Mouse (Mus musculus): ENCODE measurements around the gene Wdhd1. TPM values are rescaled to one million over a fixed set of nuclear protein-coding genes. Genes with fewer than 3 reads are reported as not detected.
A peak's percentile ranks its signal among the peaks of the same experiment; 100 is the strongest.
"Not testable (repeated sequence)": the region's sequence is repeated elsewhere in the genome, so short reads cannot be mapped to it uniquely, and the experiment has no call there.

Gene Wdhd1
- 13.4 and 15.6 TPM in 2 replicates for polyA plus RNA-seq (2015; fragmentation: Nextera tagmentation; extraction: Ambion mirVana)

GRCm38 (mm10) chr14:47276637-47277393, at the start of gene Wdhd1, which contains the start of gene Socs4:
Gene Wdhd1 (minus strand): TSS chr14:47276857.
Gene Socs4 (plus strand): TSS chr14:47276931.
- under 1% methylated on average over 70 of the region's 77 CpGs for whole genome bisulfite sequencing
- Histone ChIP-seq H3K4me1 (replicated peaks) (peaks cover 25% of the 10 kb centered on the region), H3K9ac (peak within 1 kb of the TSS; percentile 83)

DNA sequence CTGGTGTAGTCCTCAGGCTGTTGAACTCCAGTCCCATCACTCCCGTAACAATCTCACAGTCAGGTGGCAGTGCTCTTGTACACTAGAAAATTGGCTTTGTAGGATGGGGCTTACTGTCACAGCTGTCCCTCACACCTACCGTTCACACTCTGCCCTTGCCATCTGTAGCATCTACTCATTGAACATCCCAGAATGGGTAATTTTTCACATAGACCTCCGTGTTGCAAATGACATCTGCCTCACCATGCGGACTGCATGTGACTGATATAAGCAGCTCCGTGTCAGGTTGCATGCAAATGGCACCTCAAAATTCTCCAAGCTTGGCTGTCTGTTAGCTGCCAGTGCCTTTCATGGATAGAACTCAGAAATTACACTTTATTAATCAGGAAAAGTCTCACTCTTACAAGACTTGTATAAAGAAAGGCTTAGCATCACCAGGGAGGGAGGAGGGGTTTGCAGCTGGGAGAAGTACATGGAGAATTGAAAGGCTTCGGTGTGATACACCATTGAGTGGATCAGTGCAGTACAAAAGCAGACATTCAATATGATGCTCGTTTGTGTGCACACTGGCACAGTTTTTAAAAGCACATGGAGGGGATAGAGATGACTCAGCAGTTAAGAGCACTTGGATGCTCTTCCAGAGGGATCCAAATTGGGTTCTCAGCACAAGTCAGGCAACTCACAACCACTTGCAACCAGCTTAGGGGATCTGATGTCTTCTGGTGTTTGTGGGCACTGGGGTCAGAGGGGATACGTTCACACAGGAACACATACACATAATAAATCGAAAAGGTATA, 49.5 kb upstream of the Wdhd1 start:
- Histone ChIP-seq H3K4me3 (no peak overlapping the region), H3K36me3 (0 out of 2 replicates have a peak, but pooled peaks cover 4% of the 10 kb centered on the region), H3K27me3 (no peaks in the 10 kb centered on the region), H3K4me2 (no peak overlapping the region), H3K4me1 (replicated peaks) (no peaks in the 10 kb centered on the region), H3K27ac (replicated peaks) (no peak overlapping the region), H3K9ac (no peak overlapping the region), H3K9me3 (no peaks in the 10 kb centered on the region)
- ATAC-seq (ENCODE audit: low FRiP score, low read depth) = no peak
- WGBS = 83% methylated on average over 9 of the region's 9 CpGs

More at GRCm38 (mm10) chr14:47276637-47277393, at the start of gene Wdhd1, which contains the start of gene Socs4:
- H3K27me3 ChIP-seq = no peaks in the 10 kb centered on the region
- no peaks in the 10 kb centered on the region for H3K9me3 ChIP-seq
- peak within 1 kb of the TSS; percentile 76 for H3K4me2 ChIP-seq
- peak; percentile 97 for ATAC-seq (ENCODE audit: low FRiP score, low read depth)
- H3K4me3 ChIP-seq = peak within 1 kb of the TSS; percentile 71
- peak within 1 kb of the TSS; percentile 93 for H3K27ac ChIP-seq (replicated peaks)
- H3K36me3 ChIP-seq = peaks cover 4% of the 10 kb centered on the region; the same call in 1 of the 2 replicates

DNA sequence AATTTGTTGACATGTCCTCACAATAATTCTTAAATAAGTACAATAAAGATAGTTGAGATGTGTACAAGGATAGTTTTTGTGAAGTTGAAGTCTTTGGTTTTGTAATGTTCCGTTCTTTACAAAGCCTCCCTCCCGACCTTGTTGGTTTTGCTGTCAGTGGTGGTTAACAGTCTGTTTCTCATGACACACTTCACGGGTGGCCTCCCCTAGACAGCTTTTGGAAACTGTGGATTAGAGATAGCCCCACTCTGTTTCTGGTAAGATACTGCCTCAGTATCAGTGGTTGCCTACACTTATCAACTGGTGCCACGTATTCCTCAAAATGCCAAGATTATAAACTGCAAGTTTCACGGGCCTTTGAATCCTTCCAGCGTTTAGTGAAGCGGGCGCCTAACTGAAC, 44.9 kb upstream of the Wdhd1 start:
- not testable (repeated sequence) for H3K27me3 ChIP-seq; H3K4me2 ChIP-seq; ATAC-seq (ENCODE audit: low FRiP score, low read depth); H3K9ac ChIP-seq; H3K4me3 ChIP-seq; H3K27ac ChIP-seq (replicated peaks); H3K4me1 ChIP-seq (replicated peaks); H3K9me3 ChIP-seq
- H3K36me3 ChIP-seq = peaks cover 11% of the 10 kb centered on the region; the same call in 1 of the 2 replicates
- 95% methylated on average over 7 of the region's 8 CpGs for WGBS

DNA sequence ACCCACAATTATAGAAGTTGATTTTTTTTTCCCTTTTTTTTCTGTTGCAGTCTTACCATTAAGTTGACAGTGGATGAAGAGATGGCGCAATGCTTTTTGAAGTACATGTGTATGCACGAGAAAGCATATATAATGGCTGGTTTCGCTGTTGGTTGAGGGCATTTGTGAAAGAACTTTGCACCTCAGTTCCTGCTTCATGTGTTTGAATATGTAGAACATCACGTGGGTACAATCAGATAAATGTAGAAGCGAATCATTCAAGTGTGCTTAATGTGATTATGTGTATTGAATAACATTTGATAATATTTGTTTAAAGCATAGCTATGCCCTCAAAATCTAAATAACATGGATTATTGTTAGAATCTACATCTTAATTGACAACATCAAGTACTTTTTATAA, 42.7 kb upstream of the Wdhd1 start:
- no peak overlapping the region for H3K27ac ChIP-seq (replicated peaks)
- H3K4me3 ChIP-seq = no peak overlapping the region
- H3K36me3 ChIP-seq = peaks cover 11% of the 10 kb centered on the region; the same call in 1 of the 2 replicates
- H3K4me1 ChIP-seq (replicated peaks) = no peaks in the 10 kb centered on the region
- WGBS = 95% methylated on average over 5 of the region's 5 CpGs
- no peaks in the 10 kb centered on the region for H3K9me3 ChIP-seq
- H3K27me3 ChIP-seq = no peaks in the 10 kb centered on the region
- no peak for ATAC-seq (ENCODE audit: low FRiP score, low read depth)
- H3K9ac ChIP-seq = no peak overlapping the region
- H3K4me2 ChIP-seq = no peak overlapping the region

GRCm38 (mm10) chr14:47310342-47311181, 33.9 kb upstream of the Wdhd1 start:
- no peak overlapping the region for H3K4me3 ChIP-seq
- H3K27me3 ChIP-seq = no peaks in the 10 kb centered on the region
- no peak overlapping the region for H3K9ac ChIP-seq
- no peaks in the 10 kb centered on the region for H3K4me1 ChIP-seq (replicated peaks)
- no peak overlapping the region for H3K27ac ChIP-seq (replicated peaks)
- 90% methylated on average over 18 of the region's 18 CpGs for WGBS
- ATAC-seq (ENCODE audit: low FRiP score, low read depth) = 0 out of 2 replicates have a peak, but pooled peaks have one; percentile 27
- H3K36me3 ChIP-seq = peaks cover 30% of the 10 kb centered on the region
- H3K9me3 ChIP-seq = no peaks in the 10 kb centered on the region
- H3K4me2 ChIP-seq = no peak overlapping the region

- ATAC-seq (ENCODE audit: low FRiP score, low read depth) = no peak
- WGBS = 97% methylated on average over 1 of the region's 1 CpGs
- H3K36me3 ChIP-seq = peaks cover 28% of the 10 kb centered on the region
- no peak overlapping the region for H3K4me3 ChIP-seq
- H3K27ac ChIP-seq (replicated peaks) = no peak overlapping the region
- H3K9me3 ChIP-seq = no peaks in the 10 kb centered on the region
- H3K27me3 ChIP-seq = no peaks in the 10 kb centered on the region
- no peak overlapping the region for H3K9ac ChIP-seq
- 0 out of 2 replicates have a peak, but pooled peaks cover 3% of the 10 kb centered on the region for H3K4me1 ChIP-seq (replicated peaks)
- no peak overlapping the region for H3K4me2 ChIP-seq
Measured at GRCm38 (mm10) chr14:47309061-47309460, 32.4 kb upstream of the Wdhd1 start.

DNA sequence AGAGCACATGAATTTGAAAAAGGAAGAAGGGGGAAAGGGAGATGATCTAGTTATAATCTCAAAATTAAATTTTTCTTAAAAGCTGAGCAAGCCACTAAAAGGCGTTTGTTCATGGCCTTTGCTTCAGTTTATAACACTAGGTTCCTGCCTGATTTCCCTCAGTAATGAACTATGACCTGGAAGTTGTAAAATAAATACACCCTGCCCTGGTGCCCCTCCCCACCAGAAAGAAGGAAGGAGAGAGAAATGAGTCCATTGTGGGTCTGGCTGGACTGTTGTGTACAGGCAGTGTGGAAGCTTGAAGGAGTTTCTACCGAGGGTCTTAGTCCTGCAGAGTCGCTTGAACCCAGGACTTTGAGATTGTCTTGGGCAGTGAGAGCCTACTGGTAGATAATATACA, 31.0 kb upstream of the Wdhd1 start:
- Histone ChIP-seq H3K27me3 (no peaks in the 10 kb centered on the region), H3K9me3 (no peaks in the 10 kb centered on the region), H3K4me1 (replicated peaks) (peaks cover 11% of the 10 kb centered on the region; the same call in 1 of the 2 replicates), H3K4me2 (no peak overlapping the region), H3K4me3 (no peak overlapping the region), H3K27ac (replicated peaks) (no peak overlapping the region), H3K9ac (no peak overlapping the region), H3K36me3 (peaks cover 24% of the 10 kb centered on the region)
- 90% methylated on average over 3 of the region's 3 CpGs for WGBS
- no peak for ATAC-seq (ENCODE audit: low FRiP score, low read depth)

DNA sequence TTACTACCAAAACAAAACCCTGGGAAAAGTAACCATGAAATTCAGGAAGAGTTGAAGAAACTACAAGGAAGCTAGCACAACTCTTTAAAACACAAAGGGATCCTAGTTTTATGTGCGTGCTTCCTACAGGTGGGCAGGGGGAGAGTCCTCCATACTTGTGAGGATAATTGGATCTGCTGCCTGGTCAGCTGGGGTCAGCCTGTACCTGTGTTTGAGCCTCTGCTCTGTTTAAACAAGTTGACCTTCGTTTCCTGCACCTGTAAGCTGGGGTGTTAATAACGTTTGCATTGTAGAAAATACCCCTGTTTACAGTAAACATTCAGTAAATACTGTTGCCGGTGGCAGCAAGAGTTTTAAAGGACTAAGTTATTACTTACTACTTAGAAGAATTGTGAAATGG, 29.3 kb upstream of the Wdhd1 start:
- WGBS = 89% methylated on average over 4 of the region's 4 CpGs
- Histone ChIP-seq H3K4me3 (no peak overlapping the region), H3K9ac (no peak overlapping the region), H3K36me3 (peaks cover 10% of the 10 kb centered on the region), H3K4me1 (replicated peaks) (peaks cover 13% of the 10 kb centered on the region), H3K27me3 (no peaks in the 10 kb centered on the region), H3K9me3 (no peaks in the 10 kb centered on the region), H3K4me2 (no peak overlapping the region), H3K27ac (replicated peaks) (no peak overlapping the region)
- ATAC-seq (ENCODE audit: low FRiP score, low read depth) = no peak

GRCm38 (mm10) chr14:47304814-47305405, 28.3 kb upstream of the Wdhd1 start:
- no peak overlapping the region; the same call in 1 of the 2 replicates for H3K27ac ChIP-seq (replicated peaks)
- H3K36me3 ChIP-seq = 0 out of 2 replicates have a peak, but pooled peaks cover under 1% of the 10 kb centered on the region
- H3K4me1 ChIP-seq (replicated peaks) = peaks cover 22% of the 10 kb centered on the region
- no peaks in the 10 kb centered on the region for H3K27me3 ChIP-seq
- H3K4me2 ChIP-seq = no peak overlapping the region
- no peaks in the 10 kb centered on the region for H3K9me3 ChIP-seq
- no peak overlapping the region for H3K9ac ChIP-seq
- ATAC-seq (ENCODE audit: low FRiP score, low read depth) = no peak
- H3K4me3 ChIP-seq = no peak overlapping the region
- 92% methylated on average over 6 of the region's 6 CpGs for WGBS

GRCm38 (mm10) chr14:47302885-47303680, 26.4 kb upstream of the Wdhd1 start:
- H3K27me3 ChIP-seq = no peaks in the 10 kb centered on the region
- ATAC-seq (ENCODE audit: low FRiP score, low read depth) = no peak
- H3K4me3 ChIP-seq = no peak overlapping the region
- no peak overlapping the region for H3K27ac ChIP-seq (replicated peaks)
- peaks cover 31% of the 10 kb centered on the region for H3K4me1 ChIP-seq (replicated peaks)
- WGBS = 85% methylated on average over 14 of the region's 14 CpGs
- no peak overlapping the region for H3K9ac ChIP-seq
- H3K4me2 ChIP-seq = no peak overlapping the region
- no peaks in the 10 kb centered on the region for H3K9me3 ChIP-seq
- H3K36me3 ChIP-seq = no peaks in the 10 kb centered on the region

All from hindbrain, embryonic 15.5 days (tissue).